Mouse (Mus musculus): ENCODE results near the gene Taf10. TPM values are rescaled to one million over a fixed set of nuclear protein-coding genes. Genes with fewer than 3 reads are reported as not detected.
A peak's percentile ranks its signal among the peaks of the same experiment; 100 is the strongest.

The Taf10 gene
- polyA plus RNA-seq (2014; fragmentation: Nextera tagmentation; extraction: Ambion mirVana): 163 and 195 TPM in 2 replicates

GRCm38 (mm10) chr7:105743926-105744590 lies at the start of gene Taf10:
Gene Taf10, minus strand, starts transcription at chr7:105744361.
- Histone ChIP-seq H3K4me3 (ENCODE audit: low read depth, low read length) (peak within 1 kb of the TSS; percentile 70), H3K36me3 (ENCODE audit: control insufficient read depth, insufficient read depth, low read length) (peaks cover 14% of the 10 kb centered on the region), H3K27ac (ENCODE audit: low read depth, low read length) (peak within 1 kb of the TSS; percentile 40; the same call in 1 of the 2 replicates), H3K9ac (ENCODE audit: low read length) (peak within 1 kb of the TSS; percentile 79), H3K27me3 (ENCODE audit: control insufficient read depth, insufficient read depth, low read length) (no peaks in the 10 kb centered on the region), H3K4me2 (peak within 1 kb of the TSS; percentile 84), H3K9me3 (ENCODE audit: control insufficient read depth, low read length) (no peaks in the 10 kb centered on the region), H3K4me1 (ENCODE audit: control insufficient read depth, insufficient read depth, low read length) (peaks cover 6% of the 10 kb centered on the region)
- under 1% methylated on average over 66 of the region's 67 CpGs for WGBS
- DNase-seq (ENCODE audit: low spot score, missing footprints) (peak; percentile 98), ATAC-seq (ENCODE audit: low FRiP score) (peak; percentile 98)

- Histone ChIP-seq H3K4me1 (ENCODE audit: control insufficient read depth, insufficient read depth, low read length) (0 out of 2 replicates have a peak, but pooled peaks cover 4% of the 10 kb centered on the region), H3K9ac (ENCODE audit: low read length) (no peak overlapping the region), H3K27me3 (ENCODE audit: control insufficient read depth, insufficient read depth, low read length) (no peaks in the 10 kb centered on the region), H3K4me2 (no peak overlapping the region), H3K4me3 (ENCODE audit: low read depth, low read length) (no peak overlapping the region), H3K27ac (ENCODE audit: low read depth, low read length) (no peak overlapping the region), H3K36me3 (ENCODE audit: control insufficient read depth, insufficient read depth, low read length) (no peaks in the 10 kb centered on the region), H3K9me3 (ENCODE audit: control insufficient read depth, low read length) (no peaks in the 10 kb centered on the region)
- ATAC-seq (ENCODE audit: low FRiP score) (no peak), DNase-seq (ENCODE audit: low spot score, missing footprints) (no peak)
- WGBS: 79% methylated on average over 7 of the region's 7 CpGs
Measured at GRCm38 (mm10) chr7:105793701-105794100, 49.5 kb upstream of the Taf10 start.

GRCm38 (mm10) chr7:105791147-105791546 lies 47.0 kb upstream of the Taf10 start:
- H3K27me3 ChIP-seq (ENCODE audit: control insufficient read depth, insufficient read depth, low read length): no peaks in the 10 kb centered on the region

GRCm38 (mm10) chr7:105787285-105788140 lies 43.4 kb upstream of the Taf10 start, which contains the start of gene Dchs1:
Gene Dchs1, minus strand, starts transcription at chr7:105787654.
- under 1% methylated on average over 66 of the region's 97 CpGs for WGBS
- peak within 1 kb of the TSS; percentile 84 for H3K27ac ChIP-seq (ENCODE audit: low read depth, low read length)
- no peaks in the 10 kb centered on the region for H3K9me3 ChIP-seq (ENCODE audit: control insufficient read depth, low read length)
- DNase-seq (ENCODE audit: low spot score, missing footprints) (peak; percentile 96), ATAC-seq (ENCODE audit: low FRiP score) (peak; percentile 86)
- H3K4me1 ChIP-seq (ENCODE audit: control insufficient read depth, insufficient read depth, low read length): peaks cover 31% of the 10 kb centered on the region
- peak within 1 kb of the TSS; percentile 88 for H3K4me3 ChIP-seq (ENCODE audit: low read depth, low read length)
- H3K4me2 ChIP-seq: peak within 1 kb of the TSS; percentile 55
- no peaks in the 10 kb centered on the region for H3K36me3 ChIP-seq (ENCODE audit: control insufficient read depth, insufficient read depth, low read length)
- peak within 1 kb of the TSS; percentile 99 for H3K9ac ChIP-seq (ENCODE audit: low read length)
- H3K27me3 ChIP-seq (ENCODE audit: control insufficient read depth, insufficient read depth, low read length): no peaks in the 10 kb centered on the region

More at GRCm38 (mm10) chr7:105791147-105791546, 47.0 kb upstream of the Taf10 start:
- H3K4me2 ChIP-seq: no peak overlapping the region
- WGBS: 88% methylated on average over 1 of the region's 1 CpGs
- H3K4me3 ChIP-seq (ENCODE audit: low read depth, low read length): no peak overlapping the region
- ATAC-seq (ENCODE audit: low FRiP score) (no peak), DNase-seq (ENCODE audit: low spot score, missing footprints) (no peak)
- H3K9me3 ChIP-seq (ENCODE audit: control insufficient read depth, low read length): no peaks in the 10 kb centered on the region
- peaks cover 9% of the 10 kb centered on the region for H3K4me1 ChIP-seq (ENCODE audit: control insufficient read depth, insufficient read depth, low read length)
- no peaks in the 10 kb centered on the region for H3K36me3 ChIP-seq (ENCODE audit: control insufficient read depth, insufficient read depth, low read length)
- H3K9ac ChIP-seq (ENCODE audit: low read length): no peak overlapping the region
- no peak overlapping the region for H3K27ac ChIP-seq (ENCODE audit: low read depth, low read length)

- Histone ChIP-seq H3K9ac (ENCODE audit: low read length) (peak overlapping the region; percentile 99), H3K4me2 (peak overlapping the region; percentile 55), H3K27ac (ENCODE audit: low read depth, low read length) (peak overlapping the region; percentile 84), H3K9me3 (ENCODE audit: control insufficient read depth, low read length) (no peaks in the 10 kb centered on the region), H3K4me3 (ENCODE audit: low read depth, low read length) (peak overlapping the region; percentile 88), H3K27me3 (ENCODE audit: control insufficient read depth, insufficient read depth, low read length) (no peaks in the 10 kb centered on the region), H3K36me3 (ENCODE audit: control insufficient read depth, insufficient read depth, low read length) (peaks cover 4% of the 10 kb centered on the region; the same call in 1 of the 2 replicates), H3K4me1 (ENCODE audit: control insufficient read depth, insufficient read depth, low read length) (peaks cover 31% of the 10 kb centered on the region)
- 8% methylated on average over 20 of the region's 20 CpGs for WGBS
- DNase-seq (ENCODE audit: low spot score, missing footprints) (peak; percentile 95), ATAC-seq (ENCODE audit: low FRiP score) (peak; percentile 78)
Measured at GRCm38 (mm10) chr7:105786506-105787284, 42.5 kb upstream of the Taf10 start.

GRCm38 (mm10) chr7:105784556-105784955 lies 40.4 kb upstream of the Taf10 start:
- DNase-seq (ENCODE audit: low spot score, missing footprints) (no peak), ATAC-seq (ENCODE audit: low FRiP score) (no peak)
- Histone ChIP-seq H3K9ac (ENCODE audit: low read length) (no peak overlapping the region), H3K36me3 (ENCODE audit: control insufficient read depth, insufficient read depth, low read length) (peaks cover 8% of the 10 kb centered on the region), H3K27me3 (ENCODE audit: control insufficient read depth, insufficient read depth, low read length) (no peaks in the 10 kb centered on the region), H3K4me3 (ENCODE audit: low read depth, low read length) (no peak overlapping the region), H3K9me3 (ENCODE audit: control insufficient read depth, low read length) (no peaks in the 10 kb centered on the region), H3K27ac (ENCODE audit: low read depth, low read length) (no peak overlapping the region), H3K4me1 (ENCODE audit: control insufficient read depth, insufficient read depth, low read length) (peaks cover 31% of the 10 kb centered on the region), H3K4me2 (peak overlapping the region; percentile 8; the same call in 1 of the 2 replicates)
- 28% methylated on average over 4 of the region's 4 CpGs for WGBS

GRCm38 (mm10) chr7:105783861-105784260 lies 39.7 kb upstream of the Taf10 start:
- Histone ChIP-seq H3K27ac (ENCODE audit: low read depth, low read length) (no peak overlapping the region), H3K4me3 (ENCODE audit: low read depth, low read length) (no peak overlapping the region), H3K9me3 (ENCODE audit: control insufficient read depth, low read length) (no peaks in the 10 kb centered on the region), H3K4me2 (no peak overlapping the region), H3K36me3 (ENCODE audit: control insufficient read depth, insufficient read depth, low read length) (peaks cover 8% of the 10 kb centered on the region), H3K27me3 (ENCODE audit: control insufficient read depth, insufficient read depth, low read length) (no peaks in the 10 kb centered on the region), H3K9ac (ENCODE audit: low read length) (no peak overlapping the region), H3K4me1 (ENCODE audit: control insufficient read depth, insufficient read depth, low read length) (peaks cover 34% of the 10 kb centered on the region)
- 41% methylated on average over 4 of the region's 4 CpGs for WGBS
- ATAC-seq (ENCODE audit: low FRiP score) (no peak), DNase-seq (ENCODE audit: low spot score, missing footprints) (no peak)

- DNase-seq (ENCODE audit: low spot score, missing footprints): peak; percentile 88
- ATAC-seq (ENCODE audit: low FRiP score): peak; percentile 33
- 42% methylated on average over 4 of the region's 4 CpGs for WGBS
- no peaks in the 10 kb centered on the region for H3K9me3 ChIP-seq (ENCODE audit: control insufficient read depth, low read length)
- H3K4me3 ChIP-seq (ENCODE audit: low read depth, low read length): no peak overlapping the region
- H3K36me3 ChIP-seq (ENCODE audit: control insufficient read depth, insufficient read depth, low read length): peaks cover 8% of the 10 kb centered on the region
- no peak overlapping the region for H3K9ac ChIP-seq (ENCODE audit: low read length)
- peaks cover 20% of the 10 kb centered on the region for H3K4me1 ChIP-seq (ENCODE audit: control insufficient read depth, insufficient read depth, low read length)
- no peaks in the 10 kb centered on the region for H3K27me3 ChIP-seq (ENCODE audit: control insufficient read depth, insufficient read depth, low read length)
- H3K27ac ChIP-seq (ENCODE audit: low read depth, low read length): no peak overlapping the region
- no peak overlapping the region for H3K4me2 ChIP-seq
Measured at GRCm38 (mm10) chr7:105778553-105779265, 34.5 kb upstream of the Taf10 start.
